Mouse (Mus musculus) lung, postnatal 0 days (tissue): ENCODE data around the gene Vat1l. TPM values are rescaled to one million over a fixed set of nuclear protein-coding genes. Genes with fewer than 3 reads are reported as not detected.

Experiments used
- ATAC-seq: fragments of 200-750 bp; cut with Nextera tagmentation; 2 replicates; pipeline ENCODE4 v1.8.0; 2017; ENCODE audit warnings: moderate library complexity
- DNase-seq: peaks from one replicate; pipeline ENCODE4 v3.0.0-alpha.2; 2016; ENCODE audit warnings: low spot score
- H3K27ac ChIP-seq: fragments of 300-500 bp; sonication (generic); 2 replicates; pipeline ENCODE4 v1.5.1; 2014; ENCODE audit warnings: antibody characterized with exemption, mild to moderate bottlenecking, low read length, mixed read lengths
- H3K27me3 ChIP-seq: fragments of 300-500 bp; sonication (generic); replicated peaks from 2 replicates; pipeline ENCODE4 v1.6.1; 2014; ENCODE audit warnings: low read length, mixed read lengths; ENCODE audit not compliant: insufficient read depth
- H3K36me3 ChIP-seq: fragments of 300-500 bp; sonication (generic); 2 replicates; pipeline ENCODE4 v1.6.1; 2014; ENCODE audit warnings: low read length, mixed read lengths; ENCODE audit not compliant: insufficient read depth
- H3K4me1 ChIP-seq: fragments of 300-500 bp; sonication (generic); 2 replicates; pipeline ENCODE4 v1.6.1; 2014; ENCODE audit warnings: antibody characterized with exemption, low read depth, low read length, mixed read lengths; ENCODE audit not compliant: insufficient read depth
- H3K4me2 ChIP-seq: fragments of 300-500 bp; sonication (generic); replicated peaks from 2 replicates; pipeline ENCODE4 v1.6.1; 2014; ENCODE audit warnings: low read depth, mild to moderate bottlenecking, low read length, moderate library complexity, mixed read lengths
- H3K4me3 ChIP-seq: fragments of 300-500 bp; sonication (generic); 2 replicates; pipeline ENCODE4 v1.5.1; 2014; ENCODE audit warnings: low read depth, low read length
- H3K9ac ChIP-seq: fragments of 300-500 bp; sonication (generic); replicated peaks from 2 replicates; pipeline ENCODE4 v1.6.1; 2014; ENCODE audit warnings: low read depth, mild to moderate bottlenecking
- H3K9me3 ChIP-seq: fragments of 300-500 bp; sonication (generic); 2 replicates; pipeline ENCODE4 v1.6.1; 2016; ENCODE audit warnings: low read length, mixed read lengths
- CTCF ChIP-seq: IDR thresholded peaks from 2 replicates; pipeline ENCODE4 v1.5.1; 2016; ENCODE audit warnings: antibody characterized with exemption, mild to moderate bottlenecking
- EP300 ChIP-seq: IDR thresholded peaks from 2 replicates; pipeline ENCODE4 v1.6.1; 2016; ENCODE audit warnings: antibody characterized with exemption, mild to moderate bottlenecking, control low read depth
- WGBS: fragments of 180-500 bp; shearing (Covaris S2); extraction: QIAGEN DNeasy Blood & Tissue Kit; methylation state at CpG from one replicate; pipeline ENCODE4 v1.1.7; 2014; 5-methylcytosine and 5-hydroxymethylcytosine counted together
- polyA plus RNA-seq: library from polyadenylated mRNA; unstranded; fragments of >200 nt; fragmentation: Nextera tagmentation; extraction: Ambion mirVana; gene quantifications from 2 replicates; pipeline ENCODE4 v1.2.1, GENCODE M21; 2015

Gene Vat1l
- polyA plus RNA-seq, 1 experiment from 2014 or later, result 0.06 TPM

GRCm38 (mm10) chr8:114224001-114224400 is 18.6 kb downstream of the Vat1l start:
- Histone ChIP-seq H3K36me3 (no peaks in the 10 kb centered on the region), H3K4me2 (no peak overlapping the region), H3K27me3 (no peaks in the 10 kb centered on the region), H3K4me1 (no peaks in the 10 kb centered on the region), H3K9me3 (no peaks in the 10 kb centered on the region), H3K27ac (no peak overlapping the region), H3K4me3 (no peak overlapping the region), H3K9ac (no peak overlapping the region)
- ATAC-seq (no peak), DNase-seq (no peak)
- no peak for TF ChIP-seq CTCF
- no peak for TF ChIP-seq EP300
- 86% methylated on average over 2 of the region's 2 CpGs for WGBS

- H3K4me1 ChIP-seq, result no peaks in the 10 kb centered on the region
- ATAC-seq (no peak), DNase-seq (no peak)
- H3K36me3 ChIP-seq, result no peaks in the 10 kb centered on the region
- no peaks in the 10 kb centered on the region for H3K9me3 ChIP-seq
- no peak overlapping the region for H3K27ac ChIP-seq
- WGBS, result 76% methylated on average over 3 of the region's 3 CpGs
- no peak overlapping the region for H3K9ac ChIP-seq
- TF ChIP-seq EP300 (no peak), CTCF (no peak)
- H3K4me3 ChIP-seq, result no peak overlapping the region
- H3K27me3 ChIP-seq, result no peaks in the 10 kb centered on the region
- no peak overlapping the region for H3K4me2 ChIP-seq
Observed at GRCm38 (mm10) chr8:114251321-114252065, 46.1 kb downstream of the Vat1l start.

- no peak overlapping the region for H3K9ac ChIP-seq
- no peak overlapping the region for H3K4me2 ChIP-seq
- H3K4me1 ChIP-seq, result no peaks in the 10 kb centered on the region
- no peaks in the 10 kb centered on the region for H3K27me3 ChIP-seq
- WGBS, result 73% methylated on average over 4 of the region's 4 CpGs
- no peak for ATAC-seq
- no peak overlapping the region for H3K27ac ChIP-seq
- no peaks in the 10 kb centered on the region for H3K36me3 ChIP-seq
- TF ChIP-seq CTCF (no peak), EP300 (no peak)
- DNase-seq, result no peak
- no peaks in the 10 kb centered on the region for H3K9me3 ChIP-seq
- H3K4me3 ChIP-seq, result no peak overlapping the region
Observed at GRCm38 (mm10) chr8:114258685-114259084, 53.3 kb downstream of the Vat1l start.

GRCm38 (mm10) chr8:114259713-114260355 is 54.4 kb downstream of the Vat1l start:
- H3K9ac ChIP-seq, result no peak overlapping the region
- no peaks in the 10 kb centered on the region for H3K9me3 ChIP-seq
- no peak overlapping the region for H3K27ac ChIP-seq
- no peaks in the 10 kb centered on the region for H3K36me3 ChIP-seq
- no peak overlapping the region for H3K4me3 ChIP-seq
- H3K27me3 ChIP-seq, result no peaks in the 10 kb centered on the region
- WGBS, result 77% methylated on average over 5 of the region's 5 CpGs
- TF ChIP-seq EP300, result no peak
- TF ChIP-seq CTCF, result no peak
- ATAC-seq (no peak), DNase-seq (no peak)
- H3K4me2 ChIP-seq, result no peak overlapping the region
- H3K4me1 ChIP-seq, result no peaks in the 10 kb centered on the region

GRCm38 (mm10) chr8:114262331-114262730 is 56.9 kb downstream of the Vat1l start:
- ATAC-seq (no peak), DNase-seq (no peak)
- Histone ChIP-seq H3K36me3 (no peaks in the 10 kb centered on the region), H3K4me2 (no peak overlapping the region), H3K9ac (no peak overlapping the region), H3K4me3 (no peak overlapping the region), H3K4me1 (no peaks in the 10 kb centered on the region), H3K27ac (no peak overlapping the region), H3K27me3 (no peaks in the 10 kb centered on the region), H3K9me3 (no peaks in the 10 kb centered on the region)
- 31% methylated on average over 2 of the region's 2 CpGs for whole genome bisulfite sequencing
- TF ChIP-seq EP300, result no peak
- no peak for TF ChIP-seq CTCF

- H3K27me3 ChIP-seq, result no peaks in the 10 kb centered on the region
- no peaks in the 10 kb centered on the region for H3K9me3 ChIP-seq
- H3K27ac ChIP-seq, result no peak overlapping the region
- DNase-seq, result no peak
- 69% methylated on average over 8 of the region's 8 CpGs for WGBS
- H3K4me2 ChIP-seq, result no peak overlapping the region
- no peak for ATAC-seq
- H3K36me3 ChIP-seq, result no peaks in the 10 kb centered on the region
- no peaks in the 10 kb centered on the region for H3K4me1 ChIP-seq
- H3K9ac ChIP-seq, result no peak overlapping the region
- no peak overlapping the region for H3K4me3 ChIP-seq
- TF ChIP-seq EP300, result no peak
- TF ChIP-seq CTCF, result no peak
Observed at GRCm38 (mm10) chr8:114274558-114274957, 69.1 kb downstream of the Vat1l start.
